Mouse (Mus musculus) small intestine, adult 2 months (tissue): ENCODE results near the gene Arrdc5. TPM values are rescaled to one million over a fixed set of nuclear protein-coding genes. Genes with fewer than 3 reads are reported as not detected.
A peak's percentile ranks its signal among the peaks of the same experiment; 100 is the strongest.

ENCODE experiments used
- H3K27ac ChIP-seq: fragments of 200-500 bp; 2 replicates; pipeline ENCODE4 v1.5.1; 2012; ENCODE audit warnings: low read depth, low read length, control low read depth, inconsistent platforms; ENCODE audit not compliant: insufficient read depth
- H3K27me3 ChIP-seq: fragments of 200-500 bp; 2 replicates; pipeline ENCODE4 v1.6.1; 2012; ENCODE audit warnings: mild to moderate bottlenecking, moderate library complexity, low read length, inconsistent platforms; ENCODE audit not compliant: control insufficient read depth, insufficient read depth
- H3K36me3 ChIP-seq: fragments of 200-500 bp; 2 replicates; pipeline ENCODE4 v1.6.1; 2012; ENCODE audit warnings: mild to moderate bottlenecking, low read length, control low read depth, inconsistent platforms; ENCODE audit not compliant: control insufficient read depth, insufficient read depth
- H3K4me1 ChIP-seq: fragments of 200-500 bp; 2 replicates; pipeline ENCODE4 v1.6.1; 2012; ENCODE audit warnings: low read length, inconsistent platforms, mixed read lengths; ENCODE audit not compliant: control insufficient read depth, insufficient read depth, insufficient read length
- H3K4me3 ChIP-seq: fragments of 200-500 bp; 2 replicates; pipeline ENCODE4 v1.5.1; 2012; ENCODE audit warnings: low read depth, mild to moderate bottlenecking, control low read depth, inconsistent platforms, low read length, moderate library complexity
- CTCF ChIP-seq: fragments of 200-500 bp; IDR thresholded peaks from 2 replicates; pipeline ENCODE4 v1.5.1; 2012; ENCODE audit warnings: low read depth, mild to moderate bottlenecking, control low read depth, inconsistent platforms, low read length, moderate library complexity, mixed read lengths; ENCODE audit not compliant: insufficient replicate concordance, insufficient read length; ENCODE audit errors: extremely low read depth
- POLR2A ChIP-seq: fragments of 200-500 bp; IDR thresholded peaks from 2 replicates; pipeline ENCODE4 v1.6.1; 2012; ENCODE audit warnings: low read depth, mild to moderate bottlenecking, control low read depth, inconsistent platforms, low read length, moderate library complexity
- WGBS: fragments of 180-500 bp; shearing (Covaris S2); methylation state at CpG from one replicate; pipeline ENCODE4 v1.1.7; 2018; 5-methylcytosine and 5-hydroxymethylcytosine counted together
- polyA plus RNA-seq: library from polyadenylated mRNA; depleted of rRNA; stranded (reverse); fragments of >200 nt; gene quantifications from 2 replicates; pipeline ENCODE4 v1.2.3, GENCODE M21; 2012; rRNA removed

Gene Arrdc5
- not detected in 2 replicates for polyA plus RNA-seq

DNA sequence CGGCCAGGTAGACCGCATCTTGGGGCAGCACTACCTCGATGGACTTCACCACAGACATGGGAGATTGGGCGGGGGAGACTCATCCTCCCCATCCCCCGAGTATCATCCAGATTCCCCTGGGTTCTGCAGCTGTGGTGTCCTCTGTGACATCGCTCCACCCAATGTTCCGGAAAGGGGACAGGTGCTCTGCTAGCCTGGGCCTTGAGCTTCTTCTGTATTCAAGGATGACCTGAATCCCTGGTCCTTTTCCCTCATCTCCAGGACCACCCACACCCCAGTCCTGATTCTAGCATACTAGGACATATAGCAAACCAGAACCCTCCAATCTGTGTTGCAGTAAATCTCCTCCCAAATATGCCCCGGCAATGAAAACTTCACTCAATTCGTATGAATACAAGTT is at the start of gene Arrdc5:
TSS of gene Arrdc5 (minus strand) at position 101 of the 400 bp plus-strand sequence.
- H3K27ac ChIP-seq: no peak within 1 kb of the TSS
- TF ChIP-seq CTCF (no peak), POLR2A (no peak)
- no peaks in the 10 kb centered on the region for H3K36me3 ChIP-seq
- H3K4me1 ChIP-seq: peaks cover 15% of the 10 kb centered on the region
- 91% methylated on average over 9 of the region's 9 CpGs for WGBS
- no peaks in the 10 kb centered on the region for H3K27me3 ChIP-seq
- H3K4me3 ChIP-seq: no peak within 1 kb of the TSS

DNA sequence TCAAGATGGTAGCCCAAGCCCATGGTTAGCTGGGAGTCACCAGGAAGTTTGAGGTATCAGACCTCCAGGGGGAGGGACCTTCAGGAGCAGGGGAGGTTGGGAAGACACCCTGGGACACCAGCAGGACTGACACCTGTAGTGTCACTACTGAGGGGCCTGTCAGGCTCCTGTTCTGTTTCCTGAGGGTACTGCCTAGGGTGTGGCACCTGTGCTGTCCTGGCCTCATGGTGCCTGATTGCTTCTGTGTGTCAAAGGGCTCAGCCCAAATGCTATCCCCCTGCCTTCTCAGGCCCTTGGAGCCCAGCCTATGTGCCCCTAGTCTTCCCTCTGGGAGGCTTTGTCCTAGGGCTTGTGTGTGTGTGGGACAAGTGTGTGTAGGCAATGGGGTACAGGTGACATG is 48.5 kb upstream of the Arrdc5 start:
- Histone ChIP-seq H3K27me3 (no peaks in the 10 kb centered on the region), H3K4me3 (no peak overlapping the region), H3K4me1 (no peaks in the 10 kb centered on the region), H3K36me3 (peaks cover 13% of the 10 kb centered on the region), H3K27ac (no peak overlapping the region)
- TF ChIP-seq CTCF (no peak), POLR2A (no peak)

DNA sequence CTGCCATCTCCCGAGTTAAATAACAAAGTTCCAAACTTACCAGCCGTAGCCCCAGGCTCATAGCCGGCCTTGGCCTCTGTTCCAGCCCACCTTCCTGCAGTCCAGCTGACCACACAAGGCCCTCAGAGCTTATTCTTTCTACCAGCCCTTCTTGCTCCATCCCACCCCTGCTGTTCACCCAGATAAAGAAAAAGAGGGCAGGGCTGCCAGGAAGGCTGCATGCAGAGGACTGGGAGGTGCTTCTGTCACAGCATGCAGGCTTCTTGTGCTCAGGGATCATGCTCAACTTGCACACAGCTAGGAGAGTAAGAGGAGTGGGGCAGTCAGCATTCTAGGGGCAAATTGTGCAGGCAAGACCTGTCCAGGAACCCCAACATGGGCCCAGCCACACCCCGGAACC is 48.0 kb upstream of the Arrdc5 start:
- H3K4me1 ChIP-seq: no peaks in the 10 kb centered on the region
- H3K4me3 ChIP-seq: no peak overlapping the region
- WGBS: 80% methylated on average over 4 of the region's 4 CpGs
- H3K27ac ChIP-seq: no peak overlapping the region
- no peaks in the 10 kb centered on the region for H3K27me3 ChIP-seq
- peaks cover 9% of the 10 kb centered on the region for H3K36me3 ChIP-seq
- TF ChIP-seq CTCF (no peak), POLR2A (no peak)

DNA sequence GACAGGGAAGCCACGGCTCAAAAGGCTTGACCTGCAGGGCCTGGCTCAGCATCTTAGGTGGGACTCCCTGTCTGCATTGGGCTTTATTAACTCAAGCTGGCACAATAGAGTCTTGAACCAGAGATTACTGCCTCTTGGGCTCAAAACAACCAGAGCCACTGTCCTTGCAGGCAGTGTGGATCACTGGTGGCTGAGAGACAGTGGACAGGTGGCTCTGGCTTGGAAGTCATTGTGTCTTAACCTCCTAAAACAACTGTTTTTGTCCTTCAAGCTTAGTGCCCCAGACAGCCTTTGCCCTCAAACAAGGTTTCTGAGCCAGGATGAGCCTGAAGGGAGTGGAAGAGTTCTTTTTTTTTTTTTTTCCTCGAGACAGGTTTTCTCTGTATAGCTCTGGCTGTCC is 45.3 kb upstream of the Arrdc5 start:
- no peak overlapping the region for H3K27ac ChIP-seq
- TF ChIP-seq POLR2A (no peak), CTCF (no peak)
- H3K4me3 ChIP-seq: no peak overlapping the region
- no peaks in the 10 kb centered on the region for H3K36me3 ChIP-seq
- H3K27me3 ChIP-seq: no peaks in the 10 kb centered on the region
- H3K4me1 ChIP-seq: peaks cover 5% of the 10 kb centered on the region; the same call in 1 of the 2 replicates
- WGBS: 58% methylated on average over 2 of the region's 2 CpGs

DNA sequence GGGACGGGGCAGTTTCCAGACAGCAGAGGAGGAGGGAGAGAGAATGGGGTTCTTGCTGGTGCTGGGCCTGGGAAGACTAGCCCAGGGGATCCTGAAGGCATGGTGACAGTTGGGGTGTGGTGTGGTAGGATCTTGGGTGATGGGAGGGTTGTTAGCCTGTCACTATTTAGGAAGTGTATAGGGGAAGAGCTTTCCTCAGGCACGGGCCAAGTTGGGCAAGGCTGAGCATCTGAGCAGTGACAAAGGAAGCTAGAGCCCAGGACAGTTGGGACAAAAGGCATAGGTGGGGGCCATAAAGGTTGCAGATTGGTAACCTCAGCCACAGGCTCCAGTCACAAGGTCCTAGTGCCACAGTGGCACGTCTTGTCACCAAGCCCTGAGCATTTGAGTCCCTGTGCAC is 43.4 kb upstream of the Arrdc5 start:
- no peak for TF ChIP-seq CTCF
- TF ChIP-seq POLR2A: no peak

DNA sequence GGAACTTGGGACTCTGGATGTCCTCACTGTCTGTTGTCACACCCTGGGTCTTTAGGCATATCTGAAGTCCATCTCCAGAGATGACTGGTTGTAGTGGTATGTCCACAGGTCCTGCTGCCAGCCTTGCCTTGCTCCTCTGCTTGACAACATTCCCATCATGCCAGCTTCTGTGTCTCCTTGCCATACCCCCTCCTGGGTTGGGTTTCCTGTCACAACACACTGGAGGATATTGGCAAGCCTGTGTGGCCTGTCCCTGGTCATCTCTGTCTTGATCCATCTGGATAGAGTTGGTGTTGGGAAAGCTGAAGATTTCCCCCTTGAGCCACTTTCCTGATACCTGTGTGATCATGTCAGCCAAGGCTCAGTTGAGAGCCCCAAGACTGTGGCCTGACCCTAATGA is 40.6 kb upstream of the Arrdc5 start:
- Histone ChIP-seq H3K4me1 (peaks cover 9% of the 10 kb centered on the region; the same call in 1 of the 2 replicates), H3K36me3 (no peaks in the 10 kb centered on the region), H3K27ac (no peak overlapping the region), H3K4me3 (no peak overlapping the region), H3K27me3 (no peaks in the 10 kb centered on the region)
- TF ChIP-seq CTCF: no peak
- TF ChIP-seq POLR2A: no peak

More for the DNA sequence above, 43.4 kb upstream of the Arrdc5 start:
- no peak overlapping the region for H3K27ac ChIP-seq
- H3K36me3 ChIP-seq: no peaks in the 10 kb centered on the region
- H3K4me3 ChIP-seq: no peak overlapping the region
- no peaks in the 10 kb centered on the region for H3K27me3 ChIP-seq
- H3K4me1 ChIP-seq: peaks cover 9% of the 10 kb centered on the region; the same call in 1 of the 2 replicates
- 84% methylated on average over 3 of the region's 3 CpGs for WGBS

DNA sequence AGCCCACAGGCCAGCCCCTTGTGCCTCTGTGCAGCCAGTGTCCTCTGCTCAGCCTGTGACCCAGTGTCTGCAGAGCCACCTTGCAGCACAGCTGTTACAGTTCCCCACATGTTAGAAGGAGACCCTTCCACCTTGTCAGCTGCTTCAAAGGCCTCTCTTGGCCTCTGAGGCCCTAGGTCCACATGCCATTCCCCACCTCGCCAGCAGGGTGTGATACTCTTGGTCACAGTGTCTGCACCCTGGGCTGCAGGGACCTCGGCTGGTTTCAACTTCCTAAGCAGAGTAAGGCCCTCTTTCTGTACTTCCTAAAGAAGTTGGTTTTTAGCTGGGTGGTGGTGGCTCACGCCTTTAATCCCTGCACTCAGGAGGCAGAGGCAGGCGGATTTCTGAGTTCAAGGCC is 38.8 kb upstream of the Arrdc5 start:
- H3K27ac ChIP-seq: no peak overlapping the region
- no peaks in the 10 kb centered on the region for H3K27me3 ChIP-seq
- peaks cover 9% of the 10 kb centered on the region; the same call in 1 of the 2 replicates for H3K4me1 ChIP-seq
- 63% methylated on average over 4 of the region's 4 CpGs for WGBS
- TF ChIP-seq CTCF (peak; percentile 18; the same call in 1 of the 2 replicates), POLR2A (no peak)
- H3K4me3 ChIP-seq: no peak overlapping the region
- H3K36me3 ChIP-seq: no peaks in the 10 kb centered on the region
